Mouse (Mus musculus): Measurements from ENCODE around the gene Cd68. TPM values are rescaled to one million over a fixed set of nuclear protein-coding genes. Genes with fewer than 3 reads are reported as not detected.
"Not testable (repeated sequence)": the region's sequence is repeated elsewhere in the genome, so short reads cannot be mapped to it uniquely, and the experiment has no call there.

The Cd68 gene
- total RNA-seq, 1 experiment from 2014 or later: 203 TPM

DNA sequence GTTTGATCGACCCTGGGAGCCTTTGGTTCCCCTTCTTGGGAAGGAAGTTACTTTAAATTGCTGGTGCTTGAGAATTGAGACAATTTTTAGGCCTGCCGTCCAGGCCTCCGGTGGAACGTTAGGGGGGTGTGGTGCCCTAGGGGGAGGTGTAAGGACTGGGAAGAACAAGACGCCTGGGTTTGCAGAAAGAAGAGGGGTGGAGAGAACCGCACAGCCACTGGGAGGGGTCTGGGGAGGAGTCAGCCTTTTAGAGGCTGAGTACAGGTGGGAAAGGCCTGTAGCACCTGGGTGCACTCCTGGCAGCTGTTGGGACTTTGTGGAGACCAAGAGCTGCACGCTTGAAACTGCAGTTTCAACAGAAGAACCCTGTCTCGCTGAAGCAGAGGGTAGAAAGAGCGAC, 11.2 kb downstream of the Cd68 start:
- ATAC-seq (replicated peaks; ENCODE audit: insufficient number of reproducible peaks, low FRiP score, low TSS enrichment, poor library complexity, severe bottlenecking): no peak

DNA sequence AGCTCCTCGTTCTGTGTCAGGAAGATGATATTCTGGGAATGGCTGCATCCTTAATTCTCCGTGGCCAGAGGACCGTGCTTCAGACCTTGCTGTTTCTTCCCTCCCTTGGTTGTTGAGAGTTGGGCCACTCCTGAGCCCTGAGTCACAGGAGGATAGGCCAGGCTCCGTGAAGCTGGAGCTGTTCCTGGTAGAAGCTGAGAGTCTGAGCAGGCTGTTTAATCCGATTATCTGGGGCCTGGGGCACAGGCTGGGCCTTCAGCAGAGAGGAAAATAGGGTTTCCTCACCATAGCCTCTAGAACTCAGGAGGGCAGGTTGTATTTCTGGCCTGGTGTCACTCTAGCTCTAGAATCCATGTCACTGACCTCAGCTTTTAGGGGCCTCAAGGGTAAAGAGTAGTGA, 12.6 kb downstream of the Cd68 start:
- ATAC-seq (replicated peaks; ENCODE audit: insufficient number of reproducible peaks, low FRiP score, low TSS enrichment, poor library complexity, severe bottlenecking): no peak

DNA sequence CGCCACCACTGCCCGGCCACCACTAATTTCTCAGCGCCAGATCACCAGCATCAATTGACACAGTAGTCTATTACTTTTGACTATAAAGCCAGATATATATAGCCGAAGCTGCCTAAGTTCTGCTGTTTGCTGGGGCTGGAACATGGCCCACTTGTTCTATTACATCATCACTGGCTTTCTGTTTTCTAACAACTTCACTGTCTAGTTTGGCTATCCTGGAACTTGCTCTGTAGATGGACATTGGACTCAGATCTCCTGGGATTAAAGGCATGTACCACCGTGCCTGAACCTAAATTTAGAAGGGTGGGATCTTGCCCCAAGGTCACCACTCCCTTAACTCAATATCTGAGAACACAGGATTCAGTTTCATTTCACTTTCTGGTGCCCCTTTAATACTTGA, 20.1 kb downstream of the Cd68 start:
- ATAC-seq (replicated peaks; ENCODE audit: insufficient number of reproducible peaks, low FRiP score, low TSS enrichment, poor library complexity, severe bottlenecking): no peak

DNA sequence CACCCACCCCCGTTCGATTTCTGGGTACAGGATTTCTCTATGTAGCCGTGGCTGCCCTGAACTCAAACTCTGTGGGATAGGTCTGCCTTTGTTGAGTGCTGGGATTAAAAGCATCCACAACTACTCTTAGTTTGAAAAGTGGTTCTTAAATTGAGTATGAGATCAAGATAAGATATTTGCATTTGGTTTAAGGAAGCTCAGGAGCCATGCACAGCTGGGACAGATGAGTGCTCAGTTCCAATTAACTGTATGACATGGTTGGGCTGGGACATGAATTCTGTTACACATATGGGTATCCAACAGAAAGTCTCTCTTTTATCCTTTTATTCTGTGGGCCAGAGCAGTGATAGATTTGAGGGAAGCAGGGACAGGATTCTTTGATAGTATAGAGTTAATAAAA, 30.5 kb downstream of the Cd68 start:
- ATAC-seq (replicated peaks; ENCODE audit: insufficient number of reproducible peaks, low FRiP score, low TSS enrichment, poor library complexity, severe bottlenecking): no peak

DNA sequence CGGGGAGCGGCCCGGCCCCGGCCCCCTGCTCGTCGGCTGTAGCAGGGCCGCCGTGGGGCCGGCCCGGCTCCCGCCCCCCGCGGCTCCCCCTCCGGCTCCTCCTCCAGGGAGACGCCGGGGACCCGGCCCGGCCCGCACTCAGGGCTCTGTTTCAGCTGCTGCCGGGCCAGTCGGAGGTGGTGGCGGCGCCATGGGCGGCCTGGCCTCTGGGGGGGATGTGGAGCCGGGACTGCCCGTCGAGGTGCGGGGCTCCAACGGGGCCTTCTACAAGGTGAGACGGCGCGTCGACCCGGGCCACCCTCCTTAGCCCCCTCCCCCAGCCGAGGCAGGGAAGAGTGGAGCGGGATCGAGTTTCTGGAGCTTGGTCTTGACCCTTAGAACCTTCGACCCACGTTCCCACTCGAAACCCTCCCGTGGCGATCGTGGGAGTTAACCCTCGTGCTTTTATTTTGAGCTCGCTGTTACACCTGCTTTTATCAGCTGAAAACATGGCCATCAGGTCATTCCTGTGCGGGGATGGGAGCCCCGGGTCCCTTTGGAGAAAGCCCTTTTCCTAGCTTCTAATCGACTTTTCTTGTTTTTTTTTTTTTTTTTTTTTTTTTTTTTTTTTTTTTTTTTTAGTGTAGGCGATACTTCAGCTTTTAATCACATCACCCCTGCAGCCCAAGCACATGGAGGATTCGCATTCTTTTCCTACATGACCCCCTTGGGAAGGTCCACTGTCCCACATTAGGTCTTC, 32.7 kb downstream of the Cd68 start:
- ATAC-seq (replicated peaks; ENCODE audit: insufficient number of reproducible peaks, low FRiP score, low TSS enrichment, poor library complexity, severe bottlenecking): no peak

DNA sequence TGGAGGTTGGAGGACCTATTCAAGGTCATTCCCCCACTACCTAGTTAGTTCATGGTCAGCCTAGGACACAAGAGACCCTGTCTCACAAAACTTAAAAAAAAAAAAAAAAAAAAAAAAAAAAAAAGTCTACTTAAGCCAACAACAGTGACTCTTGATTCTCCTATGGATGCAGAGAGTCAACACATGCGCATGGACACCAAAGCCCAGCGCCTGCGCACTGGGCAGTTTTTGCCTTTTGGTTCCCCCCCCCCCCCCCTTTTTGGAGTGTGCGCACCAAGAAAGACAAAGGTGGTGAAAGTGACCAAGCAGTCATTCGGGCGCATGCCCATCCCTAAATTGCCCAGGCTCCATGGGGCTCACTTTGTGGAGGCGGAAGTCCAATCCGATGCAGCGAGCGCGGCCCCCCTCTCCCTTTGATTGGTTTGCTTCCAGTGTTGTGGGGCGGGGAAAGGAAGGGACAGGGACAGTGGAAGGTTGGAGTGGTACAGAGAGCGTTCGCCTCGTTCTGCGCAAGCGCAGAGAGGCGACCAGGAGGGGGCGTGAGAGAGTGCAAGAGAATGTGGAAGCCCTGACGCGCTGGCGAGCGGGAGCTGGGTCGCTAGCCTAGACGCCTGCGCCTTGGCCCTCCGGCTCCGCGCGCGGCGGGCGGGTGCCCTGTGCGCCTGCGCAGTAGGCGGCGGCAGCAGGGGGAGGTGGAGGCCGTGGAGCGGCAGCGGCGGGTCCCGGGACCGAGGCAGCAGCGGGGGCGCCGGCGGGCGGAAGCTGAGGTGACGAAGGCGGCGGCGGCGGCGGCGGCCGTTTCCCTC, 33.5 kb downstream of the Cd68 start, which contains the start of gene Fxr2:
Gene Fxr2 (plus strand): TSS at position 707 of the 806 bp plus-strand sequence.
- peak; percentile 90 for ATAC-seq (replicated peaks; ENCODE audit: insufficient number of reproducible peaks, low FRiP score, low TSS enrichment, poor library complexity, severe bottlenecking)

DNA sequence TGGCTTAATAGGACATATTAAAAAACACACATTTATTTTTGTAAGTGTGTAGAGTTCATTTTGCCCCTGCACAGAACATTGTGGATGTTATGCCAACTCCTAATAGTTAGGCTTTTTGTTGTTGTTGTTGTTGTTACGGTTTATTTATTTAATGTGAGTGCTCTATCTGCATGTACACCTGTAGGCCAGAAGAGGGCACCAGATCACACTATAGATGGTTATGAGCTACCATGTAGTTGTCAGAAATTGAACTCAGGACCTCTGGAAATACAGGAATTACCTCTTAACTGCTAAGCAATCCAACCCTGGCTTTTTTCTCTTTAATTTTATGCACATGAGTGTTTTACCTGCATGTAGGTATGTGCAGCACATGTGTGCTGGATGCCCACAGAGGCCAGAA, 36.2 kb downstream of the Cd68 start:
- no peak for ATAC-seq (replicated peaks; ENCODE audit: insufficient number of reproducible peaks, low FRiP score, low TSS enrichment, poor library complexity, severe bottlenecking)

DNA sequence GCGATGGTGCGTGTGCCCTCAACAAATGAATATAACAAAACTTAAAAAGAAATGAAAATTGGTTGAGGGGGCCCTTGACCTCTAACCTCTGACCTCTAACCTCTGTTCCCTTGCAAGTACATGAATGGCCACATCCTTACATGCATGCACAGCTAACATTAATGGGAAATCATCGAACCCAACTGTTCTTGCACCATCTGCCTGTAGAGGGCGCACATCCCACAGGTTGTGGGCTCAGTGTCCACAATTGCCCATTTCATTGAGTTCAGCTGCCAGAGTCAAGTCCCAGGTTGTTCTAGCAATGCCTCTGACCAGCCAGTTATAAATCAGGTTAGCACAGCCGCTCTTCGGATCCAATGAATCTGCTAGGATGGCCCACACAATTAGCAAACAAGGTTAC, 37.7 kb downstream of the Cd68 start:
- ATAC-seq (replicated peaks; ENCODE audit: insufficient number of reproducible peaks, low FRiP score, low TSS enrichment, poor library complexity, severe bottlenecking): peak; percentile 55

DNA sequence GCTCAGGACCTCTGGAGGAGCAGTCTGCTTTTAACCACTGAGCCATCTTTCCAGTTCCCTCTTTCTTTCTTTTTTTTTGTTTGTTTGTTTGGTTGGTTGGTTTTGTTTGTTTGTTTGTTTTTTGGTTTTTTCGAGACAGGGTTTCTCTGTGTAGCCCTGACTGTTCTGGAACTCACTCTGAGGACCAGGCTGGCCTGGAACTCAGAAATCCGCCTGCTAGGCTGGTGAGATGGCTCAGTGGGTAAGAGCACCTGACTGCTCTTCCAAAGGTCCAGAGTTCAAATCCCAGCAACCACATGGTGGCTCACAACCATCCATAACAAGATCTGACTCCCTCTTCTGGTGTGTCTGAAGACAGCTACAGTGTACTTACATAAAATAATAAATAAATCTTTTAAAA, 41.6 kb downstream of the Cd68 start:
- not testable (repeated sequence) for ATAC-seq (replicated peaks; ENCODE audit: insufficient number of reproducible peaks, low FRiP score, low TSS enrichment, poor library complexity, severe bottlenecking)

DNA sequence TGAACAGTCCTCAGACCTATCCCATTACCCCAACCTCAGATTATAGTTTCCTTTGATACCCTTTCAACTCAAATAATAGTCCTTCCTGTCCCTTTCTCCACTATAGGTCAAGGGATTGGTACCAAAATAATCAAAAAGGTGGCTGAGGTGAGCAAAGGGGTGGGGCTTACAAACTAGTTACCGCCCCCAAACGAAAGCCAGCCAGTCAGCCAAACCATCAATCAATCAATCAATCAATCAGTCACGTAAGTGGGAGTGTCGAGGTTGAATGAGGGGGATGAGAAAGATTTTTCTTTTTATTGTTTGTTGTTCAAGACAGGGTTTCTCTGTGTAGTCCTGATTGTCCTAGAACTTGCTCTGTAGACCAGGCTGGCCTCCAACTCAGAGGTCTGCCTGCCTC, 42.9 kb downstream of the Cd68 start:
- ATAC-seq (replicated peaks; ENCODE audit: insufficient number of reproducible peaks, low FRiP score, low TSS enrichment, poor library complexity, severe bottlenecking): no peak

DNA sequence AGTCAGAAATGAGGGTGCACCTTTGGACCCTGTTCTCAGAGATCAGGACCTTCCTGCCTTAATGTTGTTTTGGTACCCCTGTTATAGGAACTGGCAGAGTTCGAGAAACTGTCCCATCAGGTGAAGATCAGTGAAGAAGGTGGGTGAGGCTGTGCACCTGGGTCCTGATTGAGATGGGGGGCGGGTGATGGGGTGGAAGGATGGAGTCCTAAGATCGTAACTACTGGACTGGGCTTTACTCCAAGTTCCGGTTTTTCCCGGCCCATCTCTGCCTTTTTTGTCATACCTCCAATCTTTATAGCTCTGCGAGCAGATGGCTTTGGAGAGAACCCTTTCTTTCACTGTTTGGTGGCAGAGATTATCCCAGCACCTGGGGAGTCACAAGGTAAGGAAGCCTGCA, 43.5 kb downstream of the Cd68 start:
- ATAC-seq (replicated peaks; ENCODE audit: insufficient number of reproducible peaks, low FRiP score, low TSS enrichment, poor library complexity, severe bottlenecking): no peak

DNA sequence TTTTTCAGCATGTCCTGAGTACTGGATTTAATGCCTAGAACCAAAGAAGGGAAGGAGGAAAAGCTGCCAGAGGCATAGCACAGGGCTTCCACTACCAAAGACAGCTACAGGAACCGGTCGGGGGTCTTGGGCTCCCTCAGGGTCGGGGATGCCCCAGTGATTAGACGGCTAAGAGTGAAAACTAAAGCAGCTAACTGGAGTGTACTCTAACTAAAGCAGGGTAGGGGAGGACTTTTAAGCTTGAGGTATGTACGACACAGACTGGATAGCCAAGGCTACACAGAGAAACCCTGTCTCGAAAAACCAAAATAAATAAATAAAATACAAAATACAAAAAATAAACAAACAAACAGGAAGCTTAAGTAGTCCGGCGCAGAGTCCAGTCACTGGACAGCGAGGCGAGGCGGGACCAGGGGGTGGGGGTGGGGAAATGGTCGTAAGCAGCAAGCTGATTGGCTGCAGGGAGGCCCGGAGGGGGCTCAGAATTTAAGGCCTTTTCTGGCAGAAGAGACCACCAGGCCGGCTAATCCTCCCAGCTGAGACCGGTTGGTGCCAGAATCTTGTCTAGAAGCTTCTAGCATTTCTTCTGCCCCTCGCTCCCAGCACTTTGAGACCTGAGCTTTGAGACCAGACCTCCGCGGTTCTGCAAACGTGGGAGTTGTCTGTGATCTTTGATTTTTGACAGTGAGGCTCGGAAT, 44.2 kb downstream of the Cd68 start, which contains the start of gene Sat2:
Gene Sat2 (plus strand): TSS at position 454 of the 698 bp plus-strand sequence.
- no peak for ATAC-seq (replicated peaks; ENCODE audit: insufficient number of reproducible peaks, low FRiP score, low TSS enrichment, poor library complexity, severe bottlenecking)

DNA sequence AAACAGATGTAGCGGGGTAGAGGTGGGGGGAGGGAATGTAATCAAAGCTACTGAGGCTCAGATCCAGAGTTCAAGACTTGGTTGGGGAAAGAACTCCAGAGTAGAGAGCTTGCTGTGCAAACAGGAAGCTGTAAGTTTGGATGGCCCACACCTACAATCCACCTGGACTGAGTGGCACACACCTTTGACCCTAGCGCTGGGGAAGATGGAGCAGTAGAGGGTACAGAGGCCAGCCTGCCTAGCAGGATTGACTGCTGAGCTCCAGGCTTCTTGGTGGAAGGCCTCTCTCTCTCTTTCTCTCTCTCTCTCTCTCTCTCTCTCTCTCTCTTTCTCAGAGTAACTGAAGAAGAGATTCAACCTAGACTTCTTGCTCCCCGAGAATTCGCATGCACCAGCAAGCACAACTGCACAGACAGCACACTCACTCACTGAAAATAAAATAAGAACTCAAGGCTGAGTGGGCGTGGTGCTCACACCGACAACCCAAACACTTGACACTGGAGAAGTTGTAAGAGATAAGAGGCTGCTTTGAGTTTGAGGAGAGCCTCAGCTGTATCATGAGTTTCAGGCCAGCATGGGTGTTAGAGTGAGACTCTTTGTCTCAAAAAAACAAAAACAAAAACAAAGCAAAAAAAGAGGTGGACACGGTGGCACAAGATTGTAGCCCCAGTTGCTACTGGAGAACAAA, 45.4 kb downstream of the Cd68 start:
- ATAC-seq (replicated peaks; ENCODE audit: insufficient number of reproducible peaks, low FRiP score, low TSS enrichment, poor library complexity, severe bottlenecking): no peak

DNA sequence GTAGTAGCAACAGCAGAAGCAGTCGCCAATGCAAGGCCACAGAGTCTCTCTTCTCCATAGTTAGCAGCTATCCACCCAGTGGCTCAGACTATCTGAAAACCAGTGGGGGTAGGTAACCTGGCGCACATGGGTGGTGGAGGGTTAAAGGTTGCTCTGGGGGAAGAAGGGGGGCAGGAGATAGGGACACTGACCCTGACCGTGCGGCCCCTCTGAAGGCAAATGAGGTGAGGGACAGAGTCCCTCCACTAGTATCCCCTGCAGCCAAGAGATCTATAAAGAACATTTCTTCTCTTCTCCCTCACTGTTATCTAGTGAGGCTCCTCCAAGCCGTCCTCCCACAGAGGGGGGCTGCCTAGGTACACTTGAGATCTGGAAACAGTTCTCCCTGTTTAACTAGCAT, 48.1 kb downstream of the Cd68 start, which contains the start of gene Shbg:
Gene Shbg (minus strand): TSS at position 101 of the 400 bp plus-strand sequence.
- ATAC-seq (replicated peaks; ENCODE audit: insufficient number of reproducible peaks, low FRiP score, low TSS enrichment, poor library complexity, severe bottlenecking): no peak

DNA sequence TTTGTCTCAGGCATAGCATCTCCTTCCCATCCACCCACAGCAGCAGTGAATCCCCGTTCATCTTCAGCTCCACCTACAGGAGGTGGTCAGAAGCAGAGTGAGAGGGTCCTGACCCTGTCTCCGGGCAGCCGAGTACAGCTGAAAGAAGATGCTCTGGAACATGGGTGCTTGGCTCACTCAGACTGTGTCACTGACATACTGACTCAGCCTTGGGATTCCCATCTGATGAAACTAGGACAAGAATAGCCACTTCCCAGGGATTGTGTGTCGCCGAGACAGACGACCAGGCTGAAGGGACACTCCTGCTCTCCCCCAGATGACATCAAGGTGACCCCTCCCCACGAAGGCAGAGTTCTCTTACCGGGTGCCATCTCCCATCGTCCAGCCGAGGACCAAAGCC, 49.2 kb downstream of the Cd68 start:
- ATAC-seq (replicated peaks; ENCODE audit: insufficient number of reproducible peaks, low FRiP score, low TSS enrichment, poor library complexity, severe bottlenecking): no peak

DNA sequence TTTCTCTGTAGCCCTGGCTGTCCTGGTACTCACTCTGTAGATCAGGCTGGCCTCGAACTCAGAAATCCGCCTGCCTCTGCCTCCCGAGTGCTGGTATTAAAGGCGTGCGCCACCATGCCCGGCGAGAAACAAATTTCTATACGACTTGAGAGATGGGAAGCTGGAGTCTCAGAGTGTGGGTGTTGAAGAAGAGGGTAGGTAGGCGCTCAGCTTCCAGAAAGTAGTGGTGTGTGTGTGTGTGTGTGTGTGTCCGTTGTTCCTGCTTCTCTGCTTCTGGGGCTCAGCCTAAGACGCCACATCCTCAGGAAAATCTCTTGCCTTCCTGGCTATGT, 51.7 kb downstream of the Cd68 start:
- not testable (repeated sequence) for ATAC-seq (replicated peaks; ENCODE audit: insufficient number of reproducible peaks, low FRiP score, low TSS enrichment, poor library complexity, severe bottlenecking)

Measured in monocyte, adult 5-6 weeks (primary cell).